Mouse (Mus musculus): ENCODE results near the gene Hemk1.
A peak's percentile ranks its signal among the peaks of the same experiment; 100 is the strongest.

DNA sequence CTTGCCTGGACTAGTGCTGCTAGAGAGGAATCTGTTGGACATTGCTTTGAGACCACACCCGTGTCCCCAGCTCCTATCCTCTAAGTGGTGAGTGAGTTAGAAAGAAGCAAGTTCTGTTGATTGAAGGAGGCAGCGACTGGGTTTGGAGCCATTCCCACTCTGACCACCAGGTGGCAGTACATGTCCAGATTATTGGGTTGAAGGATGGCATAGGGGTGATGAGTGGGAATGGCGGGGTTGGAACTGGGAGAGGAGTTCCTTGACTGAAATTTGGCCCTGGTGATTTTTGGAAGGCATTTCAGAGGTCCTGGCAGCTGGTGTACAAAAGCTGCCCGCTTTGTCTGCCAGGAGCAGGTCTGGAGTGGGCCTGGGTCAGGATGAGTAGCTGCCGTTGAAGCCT, 19.5 kb upstream of the Hemk1 start:
- no peak for TF ChIP-seq POLR2A (IDR thresholded peaks at IDR 0.05; ENCODE audit: borderline replicate concordance, extremely low read depth, insufficient read depth, insufficient read length, poor library complexity, severe bottlenecking)
- TF ChIP-seq CTCF (IDR thresholded peaks at IDR 0.05; ENCODE audit: borderline replicate concordance, extremely low read depth, insufficient read depth, insufficient read length): peak; percentile 93
